In genomic region chr10:12879313-12879695, GRCm38 (mm10) we compare ENCODE assay signal across 12 mouse cellular contexts. TPM values are rescaled to one million over a fixed set of nuclear protein-coding genes. Genes with fewer than 3 reads are reported as not detected.
DNase-seq lines count a peak whose midpoint lies in the region; ATAC-seq and TF ChIP-seq lines count a peak whose summit lies in the region.
"Had no signal": no experiment of that assay in that cellular context is flagged by ENCODE, and none has a peak within 500 bp of the region (broad histone marks: within the 10 kb centered on the region; RNA-seq: fewer than 3 reads in every experiment).

No protein-coding gene starts in this region.

- 29% methylated on average over 3 of the region's 3 CpGs for WGBS in heart, embryonic 13.5 days
- 25% methylated on average over 3 of the region's 3 CpGs for WGBS in heart, embryonic 12.5 days
- 2% methylated on average over 3 of the region's 3 CpGs for WGBS in midbrain, embryonic 12.5 days
- 2% methylated on average over 3 of the region's 3 CpGs for WGBS in midbrain, embryonic 15.5 days
- WGBS in embryonic facial prominence, embryonic 14.5 days, result 14% methylated on average over 3 of the region's 3 CpGs

- intact Hi-C loops in left cerebral cortex, postnatal 14 days (cut with DNase I), result no loop called here

- ATAC-seq in heart, embryonic 13.5 days (ENCODE audit: extremely low read depth, insufficient number of reproducible peaks, low FRiP score, low TSS enrichment), result no peak
- no peak for ATAC-seq in heart, embryonic 12.5 days (ENCODE audit: insufficient number of reproducible peaks, low FRiP score)
- peak; percentile 61; the same call in 1 of the 2 replicates for ATAC-seq in midbrain, embryonic 12.5 days (ENCODE audit: low FRiP score, low read depth)
- no peak for ATAC-seq in midbrain, embryonic 15.5 days (replicated peaks)
- no peak for ATAC-seq in embryonic facial prominence, embryonic 14.5 days (ENCODE audit: low read depth)

- no peaks in the 10 kb centered on the region for H3K9me3 ChIP-seq in heart, embryonic 13.5 days
- H3K9me3 ChIP-seq in heart, embryonic 12.5 days (replicated peaks), result no peaks in the 10 kb centered on the region
- H3K9me3 ChIP-seq in midbrain, embryonic 12.5 days, result no peaks in the 10 kb centered on the region
- H3K9me3 ChIP-seq in midbrain, embryonic 15.5 days, result no peaks in the 10 kb centered on the region
- H3K9me3 ChIP-seq in embryonic facial prominence, embryonic 14.5 days (ENCODE audit: control insufficient read depth, low read length), result no peaks in the 10 kb centered on the region

- no peaks in the 10 kb centered on the region for H3K27me3 ChIP-seq in heart, embryonic 13.5 days (replicated peaks)
- no peaks in the 10 kb centered on the region for H3K27me3 ChIP-seq in heart, embryonic 12.5 days (replicated peaks)
- H3K27me3 ChIP-seq in midbrain, embryonic 12.5 days, result peaks cover 3% of the 10 kb centered on the region; the same call in 1 of the 2 replicates
- no peaks in the 10 kb centered on the region for H3K27me3 ChIP-seq in midbrain, embryonic 15.5 days (replicated peaks)
- H3K27me3 ChIP-seq in embryonic facial prominence, embryonic 14.5 days (replicated peaks; ENCODE audit: control insufficient read depth, insufficient read depth, low read length), result no peaks in the 10 kb centered on the region
- H3K27me3 ChIP-seq in myocyte (ENCODE audit: control insufficient read depth, insufficient read depth, insufficient read length), result no peaks in the 10 kb centered on the region

- no peak overlapping the region for H3ac ChIP-seq in myocyte (ENCODE audit: control insufficient read depth, insufficient read length)

- no peaks in the 10 kb centered on the region for H3K36me3 ChIP-seq in heart, embryonic 13.5 days
- no peaks in the 10 kb centered on the region for H3K36me3 ChIP-seq in heart, embryonic 12.5 days
- H3K36me3 ChIP-seq in midbrain, embryonic 12.5 days, result no peaks in the 10 kb centered on the region
- no peaks in the 10 kb centered on the region for H3K36me3 ChIP-seq in midbrain, embryonic 15.5 days (replicated peaks)
- no peaks in the 10 kb centered on the region for H3K36me3 ChIP-seq in embryonic facial prominence, embryonic 14.5 days (ENCODE audit: control insufficient read depth, insufficient read depth, low read length)
- no peaks in the 10 kb centered on the region for H3K36me3 ChIP-seq in myocyte (ENCODE audit: control insufficient read depth, insufficient read depth)

- H3K4me1 ChIP-seq in heart, embryonic 13.5 days, result peaks cover 21% of the 10 kb centered on the region
- H3K4me1 ChIP-seq in heart, embryonic 12.5 days (replicated peaks), result 0 out of 2 replicates have a peak, but pooled peaks cover 3% of the 10 kb centered on the region
- H3K4me1 ChIP-seq in midbrain, embryonic 12.5 days, result peaks cover 10% of the 10 kb centered on the region
- peaks cover 4% of the 10 kb centered on the region; the same call in 1 of the 2 replicates for H3K4me1 ChIP-seq in midbrain, embryonic 15.5 days
- H3K4me1 ChIP-seq in embryonic facial prominence, embryonic 14.5 days (ENCODE audit: control insufficient read depth, insufficient read depth, low read length), result peaks cover 5% of the 10 kb centered on the region; the same call in 1 of the 2 replicates

- DNase-seq in embryonic facial prominence, embryonic 14.5 days (ENCODE audit: low spot score), result no peak
- no peak for DNase-seq in kidney, postnatal 25 days
- DNase-seq in left cerebral cortex, postnatal 14 days (ENCODE audit: low spot score in 2 of 2), result no peak
- DNase-seq: cerebellum, adult 9-11 months; kidney, adult 2 months had no signal

- peak overlapping the region; percentile 47 for H3K4me2 ChIP-seq in heart, embryonic 13.5 days
- no peak overlapping the region for H3K4me2 ChIP-seq in heart, embryonic 12.5 days
- H3K4me2 ChIP-seq in midbrain, embryonic 12.5 days (replicated peaks), result peak overlapping the region; percentile 42
- H3K4me2 ChIP-seq in midbrain, embryonic 15.5 days, result no peak overlapping the region
- peak overlapping the region; percentile 41; the same call in 1 of the 2 replicates for H3K4me2 ChIP-seq in embryonic facial prominence, embryonic 14.5 days (ENCODE audit: low read depth, low read length)
- peak overlapping the region; percentile 53 for H3K4me2 ChIP-seq in myocyte (ENCODE audit: low read depth)

- no peak overlapping the region for H3K27ac ChIP-seq in heart, embryonic 13.5 days (replicated peaks)
- no peak overlapping the region for H3K27ac ChIP-seq in heart, embryonic 12.5 days (ENCODE audit: poor library complexity, severe bottlenecking)
- no peak overlapping the region for H3K27ac ChIP-seq in midbrain, embryonic 12.5 days (replicated peaks)
- H3K27ac ChIP-seq in midbrain, embryonic 15.5 days, result no peak overlapping the region
- H3K27ac ChIP-seq in embryonic facial prominence, embryonic 14.5 days (replicated peaks; ENCODE audit: low read depth, low read length), result no peak overlapping the region
- H3K27ac ChIP-seq: left cerebral cortex, adult 2 months; liver, embryonic 14.5 days had no signal

- TF ChIP-seq POLR2A in myocyte (IDR thresholded peaks at IDR 0.05; ENCODE audit: insufficient read length, low read depth), result no peak

- H3K4me3 ChIP-seq in heart, embryonic 13.5 days, result no peak overlapping the region
- H3K4me3 ChIP-seq in heart, embryonic 12.5 days, result no peak overlapping the region
- 0 out of 2 replicates have a peak overlapping the region, but pooled peaks have one; percentile 12 for H3K4me3 ChIP-seq in midbrain, embryonic 12.5 days
- no peak overlapping the region for H3K4me3 ChIP-seq in midbrain, embryonic 15.5 days
- H3K4me3 ChIP-seq in embryonic facial prominence, embryonic 14.5 days (ENCODE audit: low read depth, low read length), result no peak overlapping the region
- H3K4me3 ChIP-seq in myocyte, result no peak overlapping the region
- H3K4me3 ChIP-seq: left cerebral cortex, adult 2 months had no signal

- H3K79me2 ChIP-seq in myocyte (ENCODE audit: control insufficient read depth, insufficient read depth), result no peaks in the 10 kb centered on the region

- H3K9ac ChIP-seq in heart, embryonic 13.5 days, result no peak overlapping the region
- no peak overlapping the region for H3K9ac ChIP-seq in heart, embryonic 12.5 days
- H3K9ac ChIP-seq in midbrain, embryonic 12.5 days (replicated peaks), result no peak overlapping the region
- no peak overlapping the region for H3K9ac ChIP-seq in midbrain, embryonic 15.5 days
- H3K9ac ChIP-seq in embryonic facial prominence, embryonic 14.5 days (ENCODE audit: low read depth, low read length), result no peak overlapping the region
- H3K9ac ChIP-seq: liver, embryonic 14.5 days had no signal

TF ChIP-seq in myocyte, 11 proteins besides CTCF, POLR2A, EP300 and RAD21:
- TF ChIP-seq E2F4 (IDR thresholded peaks at IDR 0.05; ENCODE audit: insufficient read depth), result no peak
- TF ChIP-seq MYOG (IDR thresholded peaks at IDR 0.05; ENCODE audit: control insufficient read depth in 1 of 3, insufficient read depth in 1 of 3, insufficient read length in 2 of 3, low read depth in 2 of 3), result no peak
- no peak for TF ChIP-seq TCF12 (IDR thresholded peaks at IDR 0.05; ENCODE audit: insufficient read depth, poor library complexity, severe bottlenecking)
- no peak for TF ChIP-seq TCF3 (IDR thresholded peaks at IDR 0.05; ENCODE audit: insufficient read length, low read depth)
- no peak for TF ChIP-seq MAX (IDR thresholded peaks at IDR 0.05; ENCODE audit: low read depth)
- no peak for TF ChIP-seq SRF (IDR thresholded peaks at IDR 0.05; ENCODE audit: control insufficient read depth, insufficient read length, low read depth)
- no peak for TF ChIP-seq POLR2AphosphoS2 (IDR thresholded peaks at IDR 0.05; ENCODE audit: insufficient read length, low read depth)
- TF ChIP-seq MYOD1 (IDR thresholded peaks at IDR 0.05; ENCODE audit: control insufficient read depth in 1 of 3, insufficient read length in 2 of 3, low read depth in 2 of 3), result no peak

RNA-seq across cellular contexts. Expression of gene Utrn, which starts 10.1 kb away (rescaled TPM):
- polyA plus RNA-seq in heart, embryonic 13.5 days (2015; fragmentation: Nextera tagmentation; extraction: Ambion mirVana), result 55.0 and 55.8 TPM in 2 replicates
- polyA plus RNA-seq in heart, embryonic 12.5 days (2016; fragmentation: Nextera tagmentation; extraction: Ambion mirVana), result 66.8 and 69.2 TPM in 2 replicates
- 37.3 and 41.2 TPM in 2 replicates for polyA plus RNA-seq in midbrain, embryonic 12.5 days (2016; fragmentation: Nextera tagmentation; extraction: Ambion mirVana)
- polyA plus RNA-seq in midbrain, embryonic 15.5 days (2015; fragmentation: Nextera tagmentation; extraction: Ambion mirVana), result 19.7 and 21.1 TPM in 2 replicates
- polyA plus RNA-seq in embryonic facial prominence, embryonic 14.5 days (2014; fragmentation: Nextera tagmentation; extraction: Ambion mirVana), result 69.2 and 73.3 TPM in 2 replicates
- polyA plus RNA-seq in myocyte (2012; fragmentation: generic; extraction: Trizol), result 13.9 TPM
- 10 to 100 TPM; 47.9 to 50.3 TPM for total RNA-seq in left cerebral cortex, postnatal 14 days (2021)

Comparison
In these comparisons a context has a peak if more than half of its experiments do, and no peak if none do; other contexts are left out.
1. H3K4me2 ChIP-seq: peak in heart, embryonic 13.5 days (single experiment), midbrain, embryonic 12.5 days (single experiment), embryonic facial prominence, embryonic 14.5 days (single experiment) and myocyte (single experiment); none in heart, embryonic 12.5 days (single experiment) and midbrain, embryonic 15.5 days (single experiment).